Mouse (Mus musculus): ENCODE measurements at regions not wholly inside any gene's neighbourhood (a gene's known extent, or its start where the extent isn't known, plus 50 kb on each side); places are given as distances from the start of the nearest gene placed in this dataset.

DNA sequence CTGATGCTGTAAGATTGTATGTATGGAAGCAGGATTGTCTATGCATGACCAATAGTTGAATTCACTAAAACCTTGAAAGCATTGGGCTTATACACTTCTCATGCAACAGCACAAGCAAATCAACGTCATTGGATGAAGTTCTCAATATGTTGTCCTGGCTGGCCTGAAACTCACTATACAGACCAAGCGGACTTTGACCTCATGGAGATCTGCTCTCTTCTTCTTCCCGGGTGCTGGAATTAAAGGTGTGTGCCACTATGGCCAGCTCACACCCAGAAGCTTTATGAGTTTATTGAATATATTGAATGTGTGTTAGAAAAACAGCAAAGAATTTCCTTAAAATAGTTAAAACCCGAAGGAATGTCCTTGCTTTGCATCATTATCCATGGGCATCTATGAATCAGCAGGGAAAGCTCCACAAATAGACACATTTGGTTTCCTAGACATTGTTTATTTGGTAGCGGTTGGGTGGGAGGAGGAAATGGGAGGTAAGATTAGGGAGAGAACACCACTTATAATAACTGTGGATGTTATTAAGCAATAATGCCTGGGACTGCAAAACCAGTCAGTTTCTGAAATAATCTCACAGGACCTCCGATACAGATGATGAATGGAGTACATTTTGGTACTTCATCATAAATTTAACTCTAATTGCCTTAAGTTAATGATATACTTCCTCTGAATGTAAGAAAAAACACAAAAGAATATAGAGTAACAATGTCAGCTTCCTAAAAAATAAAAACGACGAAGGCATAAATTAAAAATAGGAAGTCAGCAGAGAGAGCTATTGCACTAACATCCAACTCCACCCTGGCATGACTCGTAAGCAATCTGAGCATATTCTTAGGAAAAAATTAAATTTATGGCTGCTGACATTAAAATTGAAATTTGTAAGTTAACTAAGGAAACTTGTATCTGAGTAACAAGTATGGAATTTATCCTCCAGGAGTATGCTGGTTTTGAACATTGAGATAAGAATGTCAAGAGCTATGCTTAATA lies 84.5 kb upstream of the Bmp2 start:
- TF ChIP-seq POLR2A (IDR thresholded peaks at IDR 0.05; ENCODE audit: extremely low read depth, insufficient read depth, low read length) (no peak), CTCF (IDR thresholded peaks at IDR 0.05; ENCODE audit: extremely low read depth, insufficient read depth, low read length) (no peak)
